ENCODE assay signal across 8 mouse cellular contexts in genomic region chr9:107231539-107232139, GRCm38 (mm10). TPM values are rescaled to one million over a fixed set of nuclear protein-coding genes. Genes with fewer than 3 reads are reported as not detected.
DNase-seq lines count a peak whose midpoint lies in the region; ATAC-seq and TF ChIP-seq lines count a peak whose summit lies in the region.

Dock3 (minus strand) TSS chr9:107231909.

- ATAC-seq in intestine, embryonic 15.5 days = peak; percentile 94
- peak; percentile 75 for ATAC-seq in limb, embryonic 12.5 days (ENCODE audit: insufficient number of reproducible peaks, insufficient read depth, low FRiP score, low TSS enrichment, low read depth)
- peak; percentile 88 for ATAC-seq in midbrain, embryonic 14.5 days (ENCODE audit: low FRiP score, low TSS enrichment)

- DNase-seq in ovary, postnatal 36 days (ENCODE audit: low spot score) = peak; percentile 73
- DNase-seq in ovary, postnatal 10 days (ENCODE audit: low spot score) = no peak
- peak; percentile 48 for DNase-seq in gastrocnemius, postnatal 25 days
- DNase-seq in midbrain, embryonic 14.5 days = peak; percentile 97

- peak within 1 kb of the TSS; percentile 100 for H3K27ac ChIP-seq in cortical plate, adult 2 months (ENCODE audit: insufficient read depth, low read length)
- no peak within 1 kb of the TSS for H3K27ac ChIP-seq in intestine, embryonic 15.5 days
- H3K27ac ChIP-seq in limb, embryonic 12.5 days = no peak within 1 kb of the TSS
- peak within 1 kb of the TSS; percentile 95 for H3K27ac ChIP-seq in midbrain, embryonic 14.5 days (replicated peaks; ENCODE audit: low read depth, low read length)
- H3K27ac ChIP-seq in testis, adult 2 months (ENCODE audit: control insufficient read depth, insufficient read depth, low read depth, low read length) = peak within 1 kb of the TSS; percentile 67

- H3K4me2 ChIP-seq in intestine, embryonic 15.5 days (replicated peaks) = peak within 1 kb of the TSS; percentile 99
- peak within 1 kb of the TSS; percentile 99 for H3K4me2 ChIP-seq in limb, embryonic 12.5 days
- peak within 1 kb of the TSS; percentile 67 for H3K4me2 ChIP-seq in midbrain, embryonic 14.5 days (ENCODE audit: low read length)

- under 1% methylated on average over 75 of the region's 87 CpGs for WGBS in intestine, embryonic 15.5 days
- under 1% methylated on average over 69 of the region's 87 CpGs for WGBS in limb, embryonic 12.5 days
- under 1% methylated on average over 75 of the region's 87 CpGs for WGBS in midbrain, embryonic 14.5 days

- peak within 1 kb of the TSS; percentile 90 for H3K4me3 ChIP-seq in cortical plate, adult 2 months (ENCODE audit: insufficient read depth, low read length)
- H3K4me3 ChIP-seq in intestine, embryonic 15.5 days (replicated peaks) = peak within 1 kb of the TSS; percentile 54
- peak within 1 kb of the TSS; percentile 62 for H3K4me3 ChIP-seq in limb, embryonic 12.5 days (replicated peaks)
- peak within 1 kb of the TSS; percentile 93 for H3K4me3 ChIP-seq in midbrain, embryonic 14.5 days (replicated peaks; ENCODE audit: low read depth, low read length)
- H3K4me3 ChIP-seq in testis, adult 2 months (ENCODE audit: control insufficient read depth, low read depth, low read length) = peak within 1 kb of the TSS; percentile 86

- H3K27me3 ChIP-seq in intestine, embryonic 15.5 days (replicated peaks) = peaks cover 66% of the 10 kb centered on the region
- H3K27me3 ChIP-seq in limb, embryonic 12.5 days = peaks cover 80% of the 10 kb centered on the region
- peaks cover 24% of the 10 kb centered on the region for H3K27me3 ChIP-seq in midbrain, embryonic 14.5 days (ENCODE audit: control insufficient read depth, insufficient read depth, low read length)
- H3K27me3 ChIP-seq in testis, adult 2 months (ENCODE audit: control insufficient read depth, insufficient read depth, low read length) = no peaks in the 10 kb centered on the region

- no peaks in the 10 kb centered on the region for H3K9me3 ChIP-seq in intestine, embryonic 15.5 days
- H3K9me3 ChIP-seq in limb, embryonic 12.5 days = no peaks in the 10 kb centered on the region
- H3K9me3 ChIP-seq in midbrain, embryonic 14.5 days (ENCODE audit: control insufficient read depth, low read length) = no peaks in the 10 kb centered on the region

- no peaks in the 10 kb centered on the region for H3K36me3 ChIP-seq in intestine, embryonic 15.5 days
- H3K36me3 ChIP-seq in limb, embryonic 12.5 days = no peaks in the 10 kb centered on the region
- no peaks in the 10 kb centered on the region for H3K36me3 ChIP-seq in midbrain, embryonic 14.5 days (ENCODE audit: control insufficient read depth, insufficient read depth, low read length)
- no peaks in the 10 kb centered on the region for H3K36me3 ChIP-seq in testis, adult 2 months (ENCODE audit: control insufficient read depth, insufficient read depth, low read length)

- TF ChIP-seq POLR2A in cortical plate, adult 2 months (IDR thresholded peaks at IDR 0.05; ENCODE audit: extremely low read depth, insufficient read depth, low read length) = peak; percentile 53; the same call in 1 of the 2 replicates
- peak; percentile 64; the same call in 1 of the 2 replicates for TF ChIP-seq POLR2A in testis, adult 2 months (IDR thresholded peaks at IDR 0.05; ENCODE audit: control insufficient read depth, low read depth, low read length)

- H3K9ac ChIP-seq in intestine, embryonic 15.5 days = peak within 1 kb of the TSS; percentile 41
- H3K9ac ChIP-seq in limb, embryonic 12.5 days (replicated peaks) = peak within 1 kb of the TSS; percentile 56
- H3K9ac ChIP-seq in midbrain, embryonic 14.5 days (replicated peaks; ENCODE audit: low read length) = peak within 1 kb of the TSS; percentile 98

- peaks cover 7% of the 10 kb centered on the region; the same call in 1 of the 2 replicates for H3K4me1 ChIP-seq in cortical plate, adult 2 months (ENCODE audit: control insufficient read depth, insufficient read depth, low read length)
- peaks cover 8% of the 10 kb centered on the region; the same call in 1 of the 2 replicates for H3K4me1 ChIP-seq in intestine, embryonic 15.5 days (replicated peaks)
- H3K4me1 ChIP-seq in limb, embryonic 12.5 days (replicated peaks) = peaks cover 6% of the 10 kb centered on the region
- H3K4me1 ChIP-seq in midbrain, embryonic 14.5 days (ENCODE audit: control insufficient read depth, insufficient read depth, low read length) = peaks cover 10% of the 10 kb centered on the region
- no peaks in the 10 kb centered on the region for H3K4me1 ChIP-seq in testis, adult 2 months (ENCODE audit: control insufficient read depth, insufficient read depth, low read length)

- no peak for TF ChIP-seq CTCF in cortical plate, adult 2 months (IDR thresholded peaks at IDR 0.05; ENCODE audit: extremely low read depth, insufficient read depth, low read length)
- TF ChIP-seq CTCF in testis, adult 2 months (IDR thresholded peaks at IDR 0.05; ENCODE audit: control insufficient read depth, insufficient read depth, insufficient replicate concordance, low read depth, low read length) = no peak

RNA-seq across cellular contexts. Expression of gene Dock3, which starts in this region (rescaled TPM):
- 188 TPM in 2 replicates for polyA plus RNA-seq in cortical plate, adult 2 months (2012; rRNA removed)
- total RNA-seq in gastrocnemius, postnatal 25 days (2021) = under 1 TPM in 1 of 2 experiments, not detected in 1; 0.13 TPM
- polyA plus RNA-seq in intestine, embryonic 15.5 days (2015; fragmentation: Nextera tagmentation; extraction: Ambion mirVana) = 0.54 and 0.64 TPM in 2 replicates
- polyA plus RNA-seq in limb, embryonic 12.5 days (2016; fragmentation: Nextera tagmentation; extraction: Ambion mirVana) = 0.65 and 1.0 TPM in 2 replicates
- 20.8 and 25.7 TPM in 2 replicates for polyA plus RNA-seq in midbrain, embryonic 14.5 days (2014; fragmentation: Nextera tagmentation; extraction: Ambion mirVana)
- polyA plus RNA-seq in testis, adult 2 months (2012; rRNA removed) = 21.8 and 23.2 TPM in 2 replicates

Comparison
In these comparisons a context has a peak if more than half of its experiments do, and no peak if none do; other contexts are left out.
1. RNA of gene Dock3 (polyA plus RNA-seq): 188 TPM in cortical plate, adult 2 months, 20.8 to 25.7 TPM in midbrain, embryonic 14.5 days and 21.8 to 23.2 TPM in testis, adult 2 months; 0.65 to 1.0 TPM in limb, embryonic 12.5 days and 0.54 to 0.64 TPM in intestine, embryonic 15.5 days; every median in the first group is over 10 times any median in the second.
2. Peak in DNase-seq in gastrocnemius, postnatal 25 days; RNA of the gene not detected or under 1 TPM.
3. Peak in ATAC-seq, H3K4me3 ChIP-seq, H3K9ac ChIP-seq and H3K4me2 ChIP-seq in intestine, embryonic 15.5 days; RNA of the gene not detected or under 1 TPM.
4. H3K27ac ChIP-seq: peak in cortical plate, adult 2 months (single experiment), midbrain, embryonic 14.5 days (single experiment) and testis, adult 2 months (single experiment); none in intestine, embryonic 15.5 days (single experiment) and limb, embryonic 12.5 days (single experiment).
5. H3K9ac ChIP-seq: peak in every context shown above with its lines; median percentile 98 in midbrain, embryonic 14.5 days; 56 in limb, embryonic 12.5 days; 41 in intestine, embryonic 15.5 days.
6. Peak in every context shown above with its lines, with median percentiles within 50 percentile points of each other: H3K4me3 ChIP-seq, ATAC-seq and H3K4me2 ChIP-seq.